Mouse (Mus musculus): ENCODE data around the gene Olfr288. TPM values are rescaled to one million over a fixed set of nuclear protein-coding genes. Genes with fewer than 3 reads are reported as not detected.

Gene Olfr288
- polyA plus RNA-seq, 1 experiment, result not detected

- WGBS, result 32% methylated on average over 4 of the region's 4 CpGs
- DNase-seq, result no peak
- no peak overlapping the region for H3K4me3 ChIP-seq (replicated peaks; ENCODE audit: extremely low read depth, low read depth, low read length)
- no peaks in the 10 kb centered on the region for H3K4me1 ChIP-seq (ENCODE audit: control insufficient read depth, insufficient read depth, low read length)
- TF ChIP-seq CTCF (IDR thresholded peaks at IDR 0.05; ENCODE audit: insufficient read depth, low read length) (no peak), POLR2A (IDR thresholded peaks at IDR 0.05; ENCODE audit: borderline replicate concordance, extremely low read depth, low read depth, low read length) (no peak)
Measured at GRCm38 (mm10) chr15:98184456-98184855, 10.9 kb downstream of the Olfr288 start.

GRCm38 (mm10) chr15:98181856-98182570 is 13.3 kb downstream of the Olfr288 start:
- DNase-seq, result no peak
- TF ChIP-seq POLR2A (IDR thresholded peaks at IDR 0.05; ENCODE audit: borderline replicate concordance, extremely low read depth, low read depth, low read length) (no peak), CTCF (IDR thresholded peaks at IDR 0.05; ENCODE audit: insufficient read depth, low read length) (no peak)

GRCm38 (mm10) chr15:98181132-98181711 is 14.1 kb downstream of the Olfr288 start:
- Histone ChIP-seq H3K4me1 (ENCODE audit: control insufficient read depth, insufficient read depth, low read length) (no peaks in the 10 kb centered on the region), H3K4me3 (replicated peaks; ENCODE audit: extremely low read depth, low read depth, low read length) (peak overlapping the region; percentile 58)
- DNase-seq, result peak; percentile 83
- peak; percentile 80 for TF ChIP-seq CTCF (IDR thresholded peaks at IDR 0.05; ENCODE audit: insufficient read depth, low read length)
- TF ChIP-seq POLR2A (IDR thresholded peaks at IDR 0.05; ENCODE audit: borderline replicate concordance, extremely low read depth, low read depth, low read length), result peak; percentile 60; the same call in 1 of the 2 replicates
- under 1% methylated on average over 30 of the region's 30 CpGs for WGBS

More at GRCm38 (mm10) chr15:98181856-98182570, 13.3 kb downstream of the Olfr288 start:
- H3K4me1 ChIP-seq (ENCODE audit: control insufficient read depth, insufficient read depth, low read length), result no peaks in the 10 kb centered on the region
- 65% methylated on average over 12 of the region's 12 CpGs for whole genome bisulfite sequencing
- no peak overlapping the region for H3K4me3 ChIP-seq (replicated peaks; ENCODE audit: extremely low read depth, low read depth, low read length)

GRCm38 (mm10) chr15:98180567-98181131 is 14.7 kb downstream of the Olfr288 start:
- Histone ChIP-seq H3K4me3 (replicated peaks; ENCODE audit: extremely low read depth, low read depth, low read length) (peak overlapping the region; percentile 58), H3K4me1 (ENCODE audit: control insufficient read depth, insufficient read depth, low read length) (no peaks in the 10 kb centered on the region)
- 13% methylated on average over 26 of the region's 26 CpGs for WGBS
- no peak for DNase-seq
- TF ChIP-seq POLR2A (IDR thresholded peaks at IDR 0.05; ENCODE audit: borderline replicate concordance, extremely low read depth, low read depth, low read length) (no peak; the same call in 1 of the 2 replicates), CTCF (IDR thresholded peaks at IDR 0.05; ENCODE audit: insufficient read depth, low read length) (no peak)

- H3K4me1 ChIP-seq (ENCODE audit: control insufficient read depth, insufficient read depth, low read length), result no peaks in the 10 kb centered on the region
- DNase-seq, result no peak
- WGBS, result 65% methylated on average over 3 of the region's 3 CpGs
- no peak overlapping the region for H3K4me3 ChIP-seq (replicated peaks; ENCODE audit: extremely low read depth, low read depth, low read length)
- TF ChIP-seq CTCF (IDR thresholded peaks at IDR 0.05; ENCODE audit: insufficient read depth, low read length) (no peak), POLR2A (IDR thresholded peaks at IDR 0.05; ENCODE audit: borderline replicate concordance, extremely low read depth, low read depth, low read length) (no peak)
Measured at GRCm38 (mm10) chr15:98177320-98177719, 18.0 kb downstream of the Olfr288 start.

- TF ChIP-seq POLR2A (IDR thresholded peaks at IDR 0.05; ENCODE audit: borderline replicate concordance, extremely low read depth, low read depth, low read length) (no peak), CTCF (IDR thresholded peaks at IDR 0.05; ENCODE audit: insufficient read depth, low read length) (peak; percentile 12; the same call in 1 of the 2 replicates)
- WGBS, result 40% methylated on average over 8 of the region's 8 CpGs
- Histone ChIP-seq H3K4me3 (replicated peaks; ENCODE audit: extremely low read depth, low read depth, low read length) (no peak overlapping the region), H3K4me1 (ENCODE audit: control insufficient read depth, insufficient read depth, low read length) (no peaks in the 10 kb centered on the region)
- no peak for DNase-seq
Measured at GRCm38 (mm10) chr15:98173821-98174220, 21.5 kb downstream of the Olfr288 start.

- H3K4me1 ChIP-seq (ENCODE audit: control insufficient read depth, insufficient read depth, low read length), result no peaks in the 10 kb centered on the region
- no peak for DNase-seq
- TF ChIP-seq CTCF (IDR thresholded peaks at IDR 0.05; ENCODE audit: insufficient read depth, low read length) (no peak), POLR2A (IDR thresholded peaks at IDR 0.05; ENCODE audit: borderline replicate concordance, extremely low read depth, low read depth, low read length) (no peak)
- H3K4me3 ChIP-seq (replicated peaks; ENCODE audit: extremely low read depth, low read depth, low read length), result no peak overlapping the region
- 65% methylated on average over 5 of the region's 5 CpGs for WGBS
Measured at GRCm38 (mm10) chr15:98172113-98172512, 23.2 kb downstream of the Olfr288 start.

- Histone ChIP-seq H3K4me3 (replicated peaks; ENCODE audit: extremely low read depth, low read depth, low read length) (no peak overlapping the region), H3K4me1 (ENCODE audit: control insufficient read depth, insufficient read depth, low read length) (no peaks in the 10 kb centered on the region)
- WGBS, result 61% methylated on average over 9 of the region's 9 CpGs
- TF ChIP-seq CTCF (IDR thresholded peaks at IDR 0.05; ENCODE audit: insufficient read depth, low read length), result no peak
- TF ChIP-seq POLR2A (IDR thresholded peaks at IDR 0.05; ENCODE audit: borderline replicate concordance, extremely low read depth, low read depth, low read length), result no peak
- DNase-seq, result no peak
Measured at GRCm38 (mm10) chr15:98170917-98171316, 24.4 kb downstream of the Olfr288 start.

- Histone ChIP-seq H3K4me3 (replicated peaks; ENCODE audit: extremely low read depth, low read depth, low read length) (no peak overlapping the region), H3K4me1 (ENCODE audit: control insufficient read depth, insufficient read depth, low read length) (no peaks in the 10 kb centered on the region)
- WGBS, result 25% methylated on average over 7 of the region's 7 CpGs
- TF ChIP-seq POLR2A (IDR thresholded peaks at IDR 0.05; ENCODE audit: borderline replicate concordance, extremely low read depth, low read depth, low read length) (no peak), CTCF (IDR thresholded peaks at IDR 0.05; ENCODE audit: insufficient read depth, low read length) (no peak)
- no peak for DNase-seq
Measured at GRCm38 (mm10) chr15:98170365-98170764, 25.0 kb downstream of the Olfr288 start.

Measured in lung, adult 2 months (tissue).